Mouse (Mus musculus) 416B (cell line): ENCODE measurements around the gene Etfb.
A peak's percentile ranks its signal among the peaks of the same experiment; 100 is the strongest.

Source experiments
- DNase-seq: peaks from one replicate; pipeline ENCODE4 v3.0.0; 2011; ENCODE audit warnings: low read depth

The Etfb gene

GRCm38 (mm10) chr7:43449811-43450210, 5.9 kb downstream of the Etfb start:
- DNase-seq, result no peak

- no peak for DNase-seq
Observed at GRCm38 (mm10) chr7:43451726-43452125, 7.8 kb downstream of the Etfb start.

- DNase-seq, result peak; percentile 55
Observed at GRCm38 (mm10) chr7:43452609-43453008, 8.7 kb downstream of the Etfb start.

GRCm38 (mm10) chr7:43453599-43454355, 9.9 kb downstream of the Etfb start:
- DNase-seq, result no peak

- DNase-seq, result no peak
Observed at GRCm38 (mm10) chr7:43454371-43454770, 10.5 kb downstream of the Etfb start.

GRCm38 (mm10) chr7:43462851-43463250, 19.0 kb downstream of the Etfb start, which contains the start of gene Vsig10l:
Gene Vsig10l (plus strand): TSS chr7:43463151.
- DNase-seq, result no peak

GRCm38 (mm10) chr7:43463976-43464375, 20.1 kb downstream of the Etfb start:
- DNase-seq, result no peak

GRCm38 (mm10) chr7:43464864-43465343, 21.0 kb downstream of the Etfb start:
- DNase-seq, result no peak

GRCm38 (mm10) chr7:43465344-43466098, 21.6 kb downstream of the Etfb start:
- DNase-seq, result peak; percentile 95

GRCm38 (mm10) chr7:43466099-43466694, 22.3 kb downstream of the Etfb start:
- DNase-seq, result peak; percentile 75

- peak; percentile 52 for DNase-seq
Observed at GRCm38 (mm10) chr7:43470373-43470772, 26.5 kb downstream of the Etfb start.

GRCm38 (mm10) chr7:43475706-43476105, 31.8 kb downstream of the Etfb start:
- no peak for DNase-seq

- DNase-seq, result no peak
Observed at GRCm38 (mm10) chr7:43476376-43476775, 32.5 kb downstream of the Etfb start.

- peak; percentile 78 for DNase-seq
Observed at GRCm38 (mm10) chr7:43481191-43481590, 37.3 kb downstream of the Etfb start.

- no peak for DNase-seq
Observed at GRCm38 (mm10) chr7:43482090-43482716, 38.3 kb downstream of the Etfb start.

GRCm38 (mm10) chr7:43483236-43483635, 39.4 kb downstream of the Etfb start:
- peak; percentile 19 for DNase-seq

- DNase-seq, result no peak
Observed at GRCm38 (mm10) chr7:43488646-43489045, 44.8 kb downstream of the Etfb start.

- no peak for DNase-seq
Observed at GRCm38 (mm10) chr7:43489631-43490125, 45.8 kb downstream of the Etfb start, which contains the start of gene Iglon5. Gene Iglon5 (minus strand): TSS chr7:43490075.

GRCm38 (mm10) chr7:43490182-43490584, 46.3 kb downstream of the Etfb start:
- DNase-seq, result no peak

- DNase-seq, result no peak
Observed at GRCm38 (mm10) chr7:43490861-43491260, 47.0 kb downstream of the Etfb start.

GRCm38 (mm10) chr7:43495343-43496021, 51.6 kb downstream of the Etfb start:
- DNase-seq, result peak; percentile 59
